In the genomic region with DNA sequence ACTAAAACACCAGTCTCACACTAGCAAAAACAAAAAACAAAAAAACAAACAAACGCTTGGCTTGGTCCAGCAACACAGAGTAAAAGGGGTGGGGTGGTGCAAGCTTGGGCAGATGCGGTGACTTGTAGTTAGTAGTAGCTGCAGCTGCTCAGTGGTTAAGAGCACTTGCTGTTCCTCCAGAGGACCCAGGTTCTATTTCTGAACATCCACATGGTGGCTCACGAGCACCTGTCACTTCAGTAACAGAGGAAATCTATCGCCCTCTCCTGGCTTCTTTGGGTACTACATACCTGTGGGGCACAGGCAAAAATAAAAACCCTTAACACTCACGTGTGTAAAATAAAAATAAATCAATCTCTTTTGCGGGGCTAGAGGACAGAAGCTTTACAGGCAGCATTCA, we compare ENCODE assay signal across 8 mouse cellular contexts. TPM values are rescaled to one million over a fixed set of nuclear protein-coding genes. Genes with fewer than 3 reads are reported as not detected.
A peak's percentile ranks its signal among the peaks of the same experiment; 100 is the strongest.
DNase-seq lines count a peak whose midpoint lies in the region; ATAC-seq and TF ChIP-seq lines count a peak whose summit lies in the region.

No protein-coding gene starts in this region.

- H3K27ac ChIP-seq in intestine, postnatal 0 days (ENCODE audit: low read depth, low read length) = no peak overlapping the region
- H3K27ac ChIP-seq in liver, postnatal 0 days (ENCODE audit: low read depth) = no peak overlapping the region
- H3K27ac ChIP-seq in small intestine, adult 2 months (ENCODE audit: insufficient read depth, low read depth, low read length) = no peak overlapping the region

- H3K4me2 ChIP-seq in intestine, postnatal 0 days (replicated peaks; ENCODE audit: low read depth) = no peak overlapping the region
- H3K4me2 ChIP-seq in liver, postnatal 0 days (ENCODE audit: low read depth, low read length) = no peak overlapping the region

- ATAC-seq in intestine, postnatal 0 days = no peak
- ATAC-seq in liver, postnatal 0 days = no peak

- no peaks in the 10 kb centered on the region for H3K36me3 ChIP-seq in intestine, postnatal 0 days (ENCODE audit: control insufficient read depth, insufficient read depth)
- H3K36me3 ChIP-seq in liver, postnatal 0 days (replicated peaks; ENCODE audit: insufficient read depth, low read length) = no peaks in the 10 kb centered on the region
- H3K36me3 ChIP-seq in small intestine, adult 2 months (ENCODE audit: control insufficient read depth, insufficient read depth, low read length) = no peaks in the 10 kb centered on the region

- no peak overlapping the region for H3K4me3 ChIP-seq in intestine, postnatal 0 days (ENCODE audit: low read depth, low read length)
- no peak overlapping the region for H3K4me3 ChIP-seq in liver, postnatal 0 days (ENCODE audit: low read depth, low read length)
- no peak overlapping the region for H3K4me3 ChIP-seq in small intestine, adult 2 months (ENCODE audit: low read depth, low read length)

- H3K9me3 ChIP-seq in intestine, postnatal 0 days (ENCODE audit: control insufficient read depth) = no peaks in the 10 kb centered on the region
- no peaks in the 10 kb centered on the region for H3K9me3 ChIP-seq in liver, postnatal 0 days (ENCODE audit: low read length)

- no peak for TF ChIP-seq POLR2A in small intestine, adult 2 months (IDR thresholded peaks at IDR 0.05; ENCODE audit: low read depth, low read length)

- TF ChIP-seq EP300 in liver, postnatal 0 days (IDR thresholded peaks at IDR 0.05; ENCODE audit: low read depth) = no peak

- TF ChIP-seq CTCF in intestine, postnatal 0 days (IDR thresholded peaks at IDR 0.05; ENCODE audit: low read depth) = peak; percentile 91
- TF ChIP-seq CTCF in liver, postnatal 0 days (IDR thresholded peaks at IDR 0.05; ENCODE audit: low read depth) = peak; percentile 80
- peak; percentile 42; the same call in 1 of the 2 replicates for TF ChIP-seq CTCF in small intestine, adult 2 months (IDR thresholded peaks at IDR 0.05; ENCODE audit: extremely low read depth, insufficient read length, insufficient replicate concordance, low read depth, low read length)

- no peak overlapping the region for H3K9ac ChIP-seq in intestine, postnatal 0 days (ENCODE audit: low read depth, low read length)
- H3K9ac ChIP-seq in liver, postnatal 0 days (replicated peaks) = no peak overlapping the region

- H3K27me3 ChIP-seq in intestine, postnatal 0 days (replicated peaks; ENCODE audit: control insufficient read depth, insufficient read depth, low read length) = no peaks in the 10 kb centered on the region
- no peaks in the 10 kb centered on the region for H3K27me3 ChIP-seq in liver, postnatal 0 days (ENCODE audit: insufficient read depth, low read length)
- H3K27me3 ChIP-seq in small intestine, adult 2 months (ENCODE audit: control insufficient read depth, insufficient read depth, low read length) = no peaks in the 10 kb centered on the region

- 37% methylated on average over 6 of the region's 6 CpGs for WGBS in intestine, postnatal 0 days
- WGBS in liver, postnatal 0 days (ENCODE audit: insufficient replicate concordance) = 34% methylated on average over 6 of the region's 6 CpGs
- WGBS in small intestine, adult 2 months = 28% methylated on average over 6 of the region's 6 CpGs

- H3K4me1 ChIP-seq in intestine, postnatal 0 days (replicated peaks; ENCODE audit: control insufficient read depth, insufficient read depth, low read length) = no peaks in the 10 kb centered on the region
- no peaks in the 10 kb centered on the region for H3K4me1 ChIP-seq in liver, postnatal 0 days (ENCODE audit: insufficient read depth)
- H3K4me1 ChIP-seq in small intestine, adult 2 months (ENCODE audit: control insufficient read depth, insufficient read depth, insufficient read length, low read length) = no peaks in the 10 kb centered on the region

- peak; percentile 59 to 91 for DNase-seq in adrenal gland, adult (ENCODE audit: inconsistent age in 2 of 2, low spot score in 1 of 2)
- no peak for DNase-seq in adrenal gland, adult 8-10 months
- peak; percentile 30 for DNase-seq in ovary, postnatal 10 days (ENCODE audit: low spot score)
- no peak for DNase-seq in ovary, adult 18-20 months (ENCODE audit: low spot score)
- peak; percentile 67 to 82 for DNase-seq in cerebellum, postnatal 14 days
- peak; percentile 65 for DNase-seq in liver, postnatal 0 days

RNA-seq across cellular contexts. Expression of gene Cdh3, which starts 23.8 kb away (rescaled TPM):
- total RNA-seq in adrenal gland, adult 8-10 months (2022) = under 1 TPM; 0.35 to 0.81 (median 0.55) TPM
- 2.9 and 3.6 TPM in 2 replicates for polyA plus RNA-seq in intestine, postnatal 0 days (2015; fragmentation: Nextera tagmentation; extraction: Ambion mirVana)
- 0.56 and 0.65 TPM in 2 replicates for polyA plus RNA-seq in liver, postnatal 0 days (2015; fragmentation: Nextera tagmentation; extraction: Ambion mirVana)
- 0.34 and 0.42 TPM in 2 replicates for polyA plus RNA-seq in small intestine, adult 2 months (2012; rRNA removed)

RNA-seq across cellular contexts. Expression of gene 6030452D12Rik, which starts 34.1 kb away (rescaled TPM):
- not detected for total RNA-seq in adrenal gland, adult 8-10 months (2022)
- polyA plus RNA-seq in intestine, postnatal 0 days (2015; fragmentation: Nextera tagmentation; extraction: Ambion mirVana) = not detected in 2 replicates
- not detected in 2 replicates for polyA plus RNA-seq in liver, postnatal 0 days (2015; fragmentation: Nextera tagmentation; extraction: Ambion mirVana)
- not detected in 2 replicates for polyA plus RNA-seq in small intestine, adult 2 months (2012; rRNA removed)

RNA-seq across cellular contexts. Expression of gene Gm10073, which starts 38.8 kb away (rescaled TPM):
- total RNA-seq in adrenal gland, adult 8-10 months (2022) = 100 to 1,000 TPM; 129 to 165 (median 142) TPM
- 8.8 and 9.2 TPM in 2 replicates for polyA plus RNA-seq in intestine, postnatal 0 days (2015; fragmentation: Nextera tagmentation; extraction: Ambion mirVana)
- polyA plus RNA-seq in liver, postnatal 0 days (2015; fragmentation: Nextera tagmentation; extraction: Ambion mirVana) = 7.2 and 7.3 TPM in 2 replicates
- polyA plus RNA-seq in small intestine, adult 2 months (2012; rRNA removed) = 78.0 and 81.0 TPM in 2 replicates

Comparison
In these comparisons a context has a peak if more than half of its experiments do, and no peak if none do; other contexts are left out.
1. DNase-seq: peak in adrenal gland, adult (2 of 2), ovary, postnatal 10 days (single experiment), cerebellum, postnatal 14 days (2 of 2) and liver, postnatal 0 days (single experiment); none in adrenal gland, adult 8-10 months (single experiment) and ovary, adult 18-20 months (single experiment).
2. Peak in every context shown above with its lines, with median percentiles within 50 percentile points of each other: CTCF ChIP-seq.